15 mouse cellular contexts compared by ENCODE assay signal in the genomic region with DNA sequence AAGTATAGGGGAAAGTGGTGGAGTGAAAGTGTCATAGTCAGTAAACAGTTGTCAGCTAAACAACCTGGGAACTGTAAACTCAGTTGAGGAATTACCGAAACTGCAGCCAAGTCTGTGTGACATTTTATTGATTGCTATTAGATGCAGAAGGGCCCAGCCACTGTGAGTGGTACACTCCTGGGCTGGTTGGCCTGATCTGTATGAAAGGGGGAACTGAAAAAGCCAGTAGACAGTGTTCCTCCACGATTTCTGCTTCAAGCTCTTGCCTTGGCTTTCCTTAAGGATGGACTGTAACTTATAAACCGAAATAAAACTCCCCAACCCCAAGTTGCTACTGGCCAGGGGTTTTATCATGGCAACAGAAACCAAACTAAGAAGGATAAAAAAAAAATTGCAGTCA.
"Had no signal": no experiment of that assay in that cellular context is flagged by ENCODE, and none has a peak within 500 bp of the region (broad histone marks: within the 10 kb centered on the region; RNA-seq: fewer than 3 reads in every experiment).

No protein-coding gene starts in this region.

- H3K4me3 ChIP-seq: midbrain, embryonic 10.5 days; midbrain, embryonic 12.5 days; myocyte; neural tube, embryonic 13.5 days; neural tube, embryonic 15.5 days had no signal

- DNase-seq: lung, embryonic 14.5 days; lung, postnatal 10 days; lung, postnatal 4 days; midbrain, embryonic 14.5 days; retina, postnatal 1 day; right cerebral cortex, postnatal 4 days; spleen, adult 18-20 months; thymus, adult 18-20 months; thymus, postnatal 14 days; thymus, postnatal 36 days had no signal

- H3K27ac ChIP-seq: midbrain, embryonic 10.5 days; midbrain, embryonic 12.5 days; neural tube, embryonic 13.5 days; neural tube, embryonic 15.5 days had no signal
